Mouse (Mus musculus) lung, embryonic 14.5 days (tissue): ENCODE data around the gene Map3k12. TPM values are rescaled to one million over a fixed set of nuclear protein-coding genes. Genes with fewer than 3 reads are reported as not detected.

Source experiments
- ATAC-seq: fragments of 200-750 bp; cut with Nextera tagmentation; 2 replicates; pipeline ENCODE4 v1.8.0; 2017; ENCODE audit warnings: mild to moderate bottlenecking, moderate TSS enrichment, moderate library complexity; ENCODE audit not compliant: insufficient read depth
- DNase-seq: peaks from one replicate; pipeline ENCODE4 v3.0.0-alpha.2; 2015
- H3K27ac ChIP-seq: fragments of 300-500 bp; sonication (generic); 2 replicates; pipeline ENCODE4 v1.5.1; 2014; ENCODE audit warnings: low read depth, mild to moderate bottlenecking, moderate library complexity
- H3K27me3 ChIP-seq: fragments of 300-500 bp; sonication (generic); 2 replicates; pipeline ENCODE4 v1.6.1; 2014; ENCODE audit warnings: low read length, control low read depth; ENCODE audit not compliant: insufficient read depth
- H3K36me3 ChIP-seq: fragments of 300-500 bp; sonication (generic); 2 replicates; pipeline ENCODE4 v1.6.1; 2014; ENCODE audit warnings: control low read depth; ENCODE audit not compliant: insufficient read depth
- H3K4me1 ChIP-seq: fragments of 300-500 bp; sonication (generic); 2 replicates; pipeline ENCODE4 v1.6.1; 2014; ENCODE audit warnings: antibody characterized with exemption, control low read depth; ENCODE audit not compliant: insufficient read depth
- H3K4me2 ChIP-seq: fragments of 300-500 bp; sonication (generic); 2 replicates; pipeline ENCODE4 v1.6.1; 2014; ENCODE audit warnings: mild to moderate bottlenecking
- H3K4me3 ChIP-seq: fragments of 300-500 bp; sonication (generic); 2 replicates; pipeline ENCODE4 v1.5.1; 2014; ENCODE audit warnings: low read depth, low read length
- H3K9ac ChIP-seq: fragments of 300-500 bp; sonication (generic); 2 replicates; pipeline ENCODE4 v1.6.1; 2014
- H3K9me3 ChIP-seq: fragments of 300-500 bp; sonication (generic); 2 replicates; pipeline ENCODE4 v1.6.1; 2016; ENCODE audit warnings: low read depth, low read length, control low read depth
- CTCF ChIP-seq: IDR thresholded peaks from 2 replicates; pipeline ENCODE4 v1.5.1; 2016; ENCODE audit warnings: antibody characterized with exemption, low read depth
- WGBS: fragments of 180-500 bp; shearing (Covaris S2); extraction: QIAGEN DNeasy Blood & Tissue Kit; methylation state at CpG from one replicate; pipeline ENCODE4 v1.1.7; 2014; 5-methylcytosine and 5-hydroxymethylcytosine counted together
- polyA plus RNA-seq: library from polyadenylated mRNA; unstranded; fragments of >200 nt; fragmentation: Nextera tagmentation; extraction: Ambion mirVana; gene quantifications from 2 replicates; pipeline ENCODE4 v1.2.1, GENCODE M21; 2014

Gene Map3k12
- polyA plus RNA-seq, 1 experiment from 2014 or later, result 13.2 TPM

GRCm38 (mm10) chr15:102503924-102504782 lies 12.7 kb downstream of the Map3k12 start:
- Histone ChIP-seq H3K27me3 (no peaks in the 10 kb centered on the region), H3K4me1 (no peaks in the 10 kb centered on the region), H3K4me3 (no peak overlapping the region), H3K4me2 (no peak overlapping the region), H3K27ac (no peak overlapping the region), H3K9ac (no peak overlapping the region), H3K36me3 (peaks cover 70% of the 10 kb centered on the region), H3K9me3 (no peaks in the 10 kb centered on the region)
- TF ChIP-seq CTCF, result no peak
- DNase-seq, result no peak
- ATAC-seq, result no peak; the same call in 1 of the 2 replicates
- 80% methylated on average over 9 of the region's 9 CpGs for WGBS

GRCm38 (mm10) chr15:102503447-102503846 lies 13.4 kb downstream of the Map3k12 start, which contains the start of gene Gm10337:
Gene Gm10337 (plus strand): TSS chr15:102503722.
- peaks cover 77% of the 10 kb centered on the region for H3K36me3 ChIP-seq
- no peak; the same call in 1 of the 2 replicates for ATAC-seq
- H3K9ac ChIP-seq, result no peak within 1 kb of the TSS
- no peaks in the 10 kb centered on the region for H3K27me3 ChIP-seq
- H3K4me1 ChIP-seq, result no peaks in the 10 kb centered on the region
- H3K9me3 ChIP-seq, result no peaks in the 10 kb centered on the region
- H3K4me2 ChIP-seq, result no peak within 1 kb of the TSS
- WGBS, result 86% methylated on average over 1 of the region's 1 CpGs
- no peak for DNase-seq
- no peak within 1 kb of the TSS for H3K4me3 ChIP-seq
- no peak within 1 kb of the TSS for H3K27ac ChIP-seq
- TF ChIP-seq CTCF, result no peak

- Histone ChIP-seq H3K9me3 (no peaks in the 10 kb centered on the region), H3K27ac (no peak overlapping the region), H3K4me2 (no peak overlapping the region), H3K4me1 (no peaks in the 10 kb centered on the region), H3K9ac (no peak overlapping the region), H3K4me3 (no peak overlapping the region), H3K36me3 (peaks cover 81% of the 10 kb centered on the region), H3K27me3 (no peaks in the 10 kb centered on the region)
- no peak for ATAC-seq
- 71% methylated on average over 9 of the region's 9 CpGs for WGBS
- DNase-seq, result no peak
- no peak for TF ChIP-seq CTCF
These were observed 14.5 kb downstream of the Map3k12 start for GRCm38 (mm10) chr15:102502254-102502840.

DNA sequence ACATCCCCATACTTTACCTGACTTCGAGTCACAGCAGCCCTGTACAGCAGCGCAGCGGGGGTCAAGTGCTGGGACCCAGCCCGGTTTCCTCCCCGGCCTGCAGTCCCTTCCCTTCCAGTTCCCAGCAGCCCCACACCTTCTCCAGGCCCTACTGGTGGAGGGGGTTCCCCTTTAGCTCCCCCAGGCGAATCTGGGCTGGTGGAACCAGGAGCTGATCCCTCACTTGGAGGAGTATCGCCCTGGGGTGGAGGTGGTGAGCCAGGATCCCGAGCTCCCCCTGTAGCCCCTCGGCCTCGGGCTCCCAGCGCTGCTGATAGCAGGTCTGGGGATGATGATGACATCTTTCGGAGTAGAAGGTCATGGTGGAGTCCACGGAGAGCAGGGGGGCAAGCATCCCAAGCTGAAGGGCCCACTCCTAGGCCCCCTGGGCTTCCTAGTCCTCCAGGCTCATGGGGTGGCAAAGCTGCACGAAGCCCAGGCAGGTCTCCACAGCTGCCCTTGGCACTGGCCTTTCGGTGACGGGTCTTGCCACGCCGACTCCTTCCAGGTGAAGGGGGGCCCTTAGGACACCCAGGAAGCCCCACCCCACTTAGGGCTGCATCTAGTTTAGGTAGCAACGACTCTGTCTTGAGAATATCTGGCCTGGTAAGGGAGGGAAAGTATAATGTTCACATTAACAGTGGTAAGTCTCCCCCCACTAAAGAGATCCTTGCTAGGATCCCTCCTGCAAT lies 15.6 kb downstream of the Map3k12 start:
- no peak overlapping the region for H3K9ac ChIP-seq
- no peaks in the 10 kb centered on the region for H3K4me1 ChIP-seq
- H3K4me3 ChIP-seq, result no peak overlapping the region
- no peaks in the 10 kb centered on the region for H3K27me3 ChIP-seq
- H3K4me2 ChIP-seq, result no peak overlapping the region
- ATAC-seq (0 out of 2 replicates have a peak, but pooled peaks have one; percentile 19), DNase-seq (no peak)
- H3K36me3 ChIP-seq, result peaks cover 92% of the 10 kb centered on the region
- H3K9me3 ChIP-seq, result no peaks in the 10 kb centered on the region
- no peak overlapping the region for H3K27ac ChIP-seq
- TF ChIP-seq CTCF, result no peak
- WGBS, result 85% methylated on average over 19 of the region's 19 CpGs

DNA sequence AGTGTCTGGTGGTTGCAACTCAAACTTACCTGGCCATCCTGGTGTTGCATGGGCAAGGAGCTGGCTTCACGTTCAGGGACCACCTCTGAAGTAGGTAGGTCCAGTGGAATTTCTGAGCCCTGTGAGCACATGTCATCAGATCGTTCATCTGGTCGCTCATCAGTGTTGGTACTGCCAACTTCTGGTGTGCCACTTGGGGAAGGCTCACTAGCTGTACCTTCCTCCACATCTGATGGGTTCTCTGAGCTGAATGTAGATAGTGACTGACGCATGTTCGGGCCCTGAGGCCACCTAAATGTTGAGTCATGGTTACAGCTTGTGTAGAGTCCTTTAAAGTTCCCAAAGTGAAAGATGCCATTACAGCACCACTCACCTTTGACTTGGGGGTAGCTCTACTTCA lies 16.4 kb downstream of the Map3k12 start:
- H3K27me3 ChIP-seq, result no peaks in the 10 kb centered on the region
- no peak for TF ChIP-seq CTCF
- ATAC-seq, result no peak
- DNase-seq, result no peak
- no peak overlapping the region for H3K9ac ChIP-seq
- H3K36me3 ChIP-seq, result peaks cover 99% of the 10 kb centered on the region
- no peak overlapping the region for H3K4me3 ChIP-seq
- WGBS, result 81% methylated on average over 5 of the region's 5 CpGs
- no peaks in the 10 kb centered on the region for H3K9me3 ChIP-seq
- H3K4me1 ChIP-seq, result no peaks in the 10 kb centered on the region
- no peak overlapping the region for H3K27ac ChIP-seq
- no peak overlapping the region for H3K4me2 ChIP-seq

DNA sequence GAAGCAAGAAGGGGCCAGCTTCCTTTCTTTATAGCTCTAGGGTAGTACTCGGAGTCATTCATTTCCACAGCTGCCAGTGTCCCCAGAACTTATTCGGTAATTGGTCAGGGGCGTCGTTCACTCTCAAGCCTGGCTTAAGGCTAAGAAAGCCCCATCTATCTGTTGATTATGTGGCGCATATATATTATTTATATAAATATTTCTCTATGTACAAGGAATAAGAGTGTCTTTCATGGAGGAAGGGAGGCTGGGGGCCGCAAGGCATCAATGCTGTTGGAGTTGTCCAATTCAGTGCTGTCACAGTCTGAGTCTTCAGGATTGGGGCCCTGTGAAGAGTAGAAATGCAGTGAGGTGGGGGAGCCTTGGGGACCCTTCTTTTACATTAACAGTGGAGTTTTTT lies 17.0 kb downstream of the Map3k12 start:
- 87% methylated on average over 6 of the region's 6 CpGs for WGBS
- H3K9me3 ChIP-seq, result no peaks in the 10 kb centered on the region
- ATAC-seq, result no peak

GRCm38 (mm10) chr15:102499370-102499769 lies 17.5 kb downstream of the Map3k12 start:
- no peaks in the 10 kb centered on the region for H3K27me3 ChIP-seq
- TF ChIP-seq CTCF, result no peak
- H3K4me1 ChIP-seq, result no peaks in the 10 kb centered on the region
- no peak overlapping the region for H3K4me3 ChIP-seq
- WGBS, result 73% methylated on average over 3 of the region's 3 CpGs
- H3K36me3 ChIP-seq, result peaks cover 98% of the 10 kb centered on the region
- DNase-seq (no peak), ATAC-seq (no peak)
- no peaks in the 10 kb centered on the region for H3K9me3 ChIP-seq
- H3K4me2 ChIP-seq, result no peak overlapping the region
- no peak overlapping the region for H3K27ac ChIP-seq
- H3K9ac ChIP-seq, result no peak overlapping the region

More for the DNA sequence above, 17.0 kb downstream of the Map3k12 start:
- no peak for TF ChIP-seq CTCF
- H3K4me3 ChIP-seq, result no peak overlapping the region
- DNase-seq, result no peak
- H3K4me1 ChIP-seq, result no peaks in the 10 kb centered on the region
- H3K4me2 ChIP-seq, result no peak overlapping the region
- peaks cover 98% of the 10 kb centered on the region for H3K36me3 ChIP-seq
- no peak overlapping the region for H3K9ac ChIP-seq
- no peak overlapping the region for H3K27ac ChIP-seq
- no peaks in the 10 kb centered on the region for H3K27me3 ChIP-seq
